Mouse (Mus musculus) thymus, adult 2 months (tissue): Measurements from ENCODE around the gene Casp9.

Experiments
- CTCF ChIP-seq: fragments of 200-500 bp; IDR thresholded peaks from 2 replicates; pipeline ENCODE4 v1.5.1; 2012; ENCODE audit warnings: mild to moderate bottlenecking, control low read depth, low read length, moderate library complexity, borderline replicate concordance; ENCODE audit not compliant: control insufficient read depth, poor library complexity, insufficient read depth; ENCODE audit errors: extremely low read depth
- POLR2A ChIP-seq: fragments of 200-500 bp; IDR thresholded peaks from 2 replicates; pipeline ENCODE4 v1.6.1; 2012; ENCODE audit warnings: mild to moderate bottlenecking, low read length, control low read depth, moderate library complexity; ENCODE audit not compliant: control insufficient read depth, poor library complexity, insufficient read depth; ENCODE audit errors: extremely low read depth

- TF ChIP-seq POLR2A (no peak), CTCF (no peak)
Observed at GRCm38 (mm10) chr4:141789564-141790218, 3.7 kb upstream of the Casp9 start.
